Mouse (Mus musculus) G1E (cell line): ENCODE data around the gene Fitm2. TPM values are rescaled to one million over a fixed set of nuclear protein-coding genes. Genes with fewer than 3 reads are reported as not detected.

Experiments
- ATAC-seq: 2 replicates; pipeline ENCODE4 v1.8.0; 2016; ENCODE audit warnings: mild to moderate bottlenecking; ENCODE audit not compliant: insufficient number of reproducible peaks, poor library complexity, low FRiP score, severe bottlenecking; ENCODE audit errors: extremely low read depth
- DNase-seq: peaks from one replicate; pipeline ENCODE4 v3.0.0; 2012; ENCODE audit warnings: low spot score
- H3K27me3 ChIP-seq: 2 replicates; pipeline ENCODE4 v1.6.1; 2012; ENCODE audit warnings: mild to moderate bottlenecking, low read length, inconsistent platforms; ENCODE audit not compliant: insufficient read depth
- H3K36me3 ChIP-seq: replicated peaks from 2 replicates; pipeline ENCODE3; 2012; ENCODE audit warnings: mild to moderate bottlenecking, inconsistent platforms
- H3K4me1 ChIP-seq: 2 replicates; pipeline ENCODE4 v1.6.1; 2012; ENCODE audit warnings: low read depth, low read length, inconsistent platforms, mixed read lengths; ENCODE audit not compliant: insufficient read depth
- H3K4me3 ChIP-seq: 2 replicates; pipeline ENCODE4 v1.5.1; 2012; ENCODE audit warnings: low read depth, mild to moderate bottlenecking, inconsistent platforms, low read length, moderate library complexity, mixed read lengths
- H3K9me3 ChIP-seq: replicated peaks from 2 replicates; pipeline ENCODE4 v1.6.1; 2012; ENCODE audit warnings: inconsistent platforms
- CTCF ChIP-seq: IDR thresholded peaks from 2 replicates; pipeline ENCODE4 v1.5.1; 2012; ENCODE audit warnings: low read depth, low read length, inconsistent platforms, mixed read lengths
- GATA1 ChIP-seq: IDR thresholded peaks from 2 replicates; pipeline ENCODE4 v1.6.1; 2012; ENCODE audit warnings: borderline replicate concordance, low read length, inconsistent platforms, mixed read lengths
- GATA2 ChIP-seq: IDR thresholded peaks from 2 replicates; pipeline ENCODE4 v1.6.1; 2012; ENCODE audit warnings: low read depth, low read length, inconsistent platforms, borderline replicate concordance
- POLR2AphosphoS5 ChIP-seq: IDR thresholded peaks from 2 replicates; pipeline ENCODE4 v1.6.1; 2012; ENCODE audit warnings: low read depth, low read length, inconsistent platforms; ENCODE audit not compliant: insufficient replicate concordance
- TAL1 ChIP-seq: conservative IDR thresholded peaks from 2 replicates; pipeline ENCODE4 v1.6.1; 2012; ENCODE audit warnings: low read depth, low read length, inconsistent platforms, mixed read lengths
- polyA plus RNA-seq: library from polyadenylated mRNA; stranded (reverse); fragments of >175 nt; gene quantifications from 2 replicates; pipeline ENCODE4 v1.2.3, GENCODE M21; 2012
- total RNA-seq, 2 experiments: library from RNA; stranded (forward) in 1 of 2; stranded (reverse) in 1 of 2; fragments of 200-1000 nt in 1 of 2; fragments of >200 nt in 1 of 2; fragmentation: Nextera tagmentation in 1 of 2; gene quantifications; 2 replicates each; pipeline ENCODE4 v1.2.3; 2014 to 2017

Gene Fitm2
- total RNA-seq (2014; fragmentation: Nextera tagmentation) (4.6 and 4.8 TPM in 2 replicates), total RNA-seq (2017) (5.9 and 6.8 TPM in 2 replicates), polyA plus RNA-seq (3.8 and 4.0 TPM in 2 replicates)

DNA sequence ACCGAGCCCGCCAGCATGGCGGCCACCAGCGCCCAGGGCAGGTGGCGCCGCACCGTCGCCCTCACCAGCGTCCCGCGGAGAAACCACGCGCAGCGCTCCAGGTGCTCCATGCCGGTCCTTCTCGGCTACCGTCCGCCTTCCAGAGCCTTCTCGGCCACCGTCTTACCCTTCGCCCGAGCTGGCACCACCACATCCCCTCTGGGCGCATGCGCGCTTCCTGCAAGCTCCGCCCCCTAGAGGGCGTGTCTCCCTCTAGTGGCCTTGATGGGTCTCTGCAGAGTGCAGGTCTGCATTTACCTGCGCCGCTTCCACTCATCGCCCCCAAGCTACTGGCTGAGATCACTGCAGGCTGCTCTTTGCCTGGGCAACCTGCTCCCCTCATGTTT, at the start of gene Fitm2:
Gene Fitm2, minus strand, starts transcription at position 164 of the 386 bp plus-strand sequence.
- no peaks in the 10 kb centered on the region for H3K27me3 ChIP-seq
- peak within 1 kb of the TSS; percentile 81 for H3K4me3 ChIP-seq
- H3K9me3 ChIP-seq = no peaks in the 10 kb centered on the region
- ATAC-seq = peak; percentile 90
- H3K36me3 ChIP-seq = peaks cover 31% of the 10 kb centered on the region
- DNase-seq = peak; percentile 97
- TF ChIP-seq POLR2AphosphoS5 (no peak), CTCF (peak; percentile 83)
- H3K4me1 ChIP-seq = peaks cover 8% of the 10 kb centered on the region

DNA sequence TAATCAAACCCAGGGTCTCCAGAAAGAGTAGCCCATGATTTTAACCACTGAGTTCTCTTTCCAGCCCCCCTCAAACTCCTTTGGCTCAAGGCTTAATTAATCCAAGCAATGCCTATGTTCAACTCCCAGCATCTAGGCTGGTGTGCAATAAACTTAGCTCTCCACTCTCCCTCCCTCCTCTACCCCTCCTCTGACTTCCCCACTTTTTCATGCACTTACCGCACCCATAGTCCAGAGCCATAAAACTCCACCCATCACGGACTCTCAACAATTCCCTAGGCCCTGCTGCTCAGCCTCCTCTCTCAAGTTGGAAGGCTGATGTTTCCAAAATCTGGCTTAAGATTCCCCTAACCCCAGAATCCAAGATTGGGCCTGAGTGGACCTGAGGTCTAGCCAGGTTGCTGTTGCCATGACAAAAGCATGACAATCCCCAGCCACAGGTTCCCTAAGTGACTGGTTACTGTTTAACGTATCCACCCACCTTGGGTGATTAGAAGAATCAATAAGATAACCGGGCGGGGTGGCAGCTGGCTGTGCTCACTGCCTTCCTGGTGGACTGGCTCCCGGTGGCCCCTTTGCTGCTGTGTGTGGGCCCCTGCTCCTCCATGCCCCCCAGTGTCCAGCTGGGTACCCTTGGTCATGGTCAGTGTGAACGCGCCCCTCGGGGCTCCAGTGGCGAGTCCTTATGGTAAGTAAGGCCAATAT, 34.0 kb upstream of the Fitm2 start, which contains the start of gene Hnf4a:
Gene Hnf4a, plus strand, starts transcription at position 509 of the 705 bp plus-strand sequence.
- Histone ChIP-seq H3K36me3 (no peaks in the 10 kb centered on the region), H3K27me3 (no peaks in the 10 kb centered on the region), H3K4me3 (no peak within 1 kb of the TSS), H3K4me1 (no peaks in the 10 kb centered on the region), H3K9me3 (no peaks in the 10 kb centered on the region)
- no peak for ATAC-seq
- TF ChIP-seq TAL1 = no peak
- no peak for TF ChIP-seq CTCF
- TF ChIP-seq GATA2 = no peak
- TF ChIP-seq POLR2AphosphoS5 = no peak
- no peak for TF ChIP-seq GATA1
- DNase-seq = no peak

DNA sequence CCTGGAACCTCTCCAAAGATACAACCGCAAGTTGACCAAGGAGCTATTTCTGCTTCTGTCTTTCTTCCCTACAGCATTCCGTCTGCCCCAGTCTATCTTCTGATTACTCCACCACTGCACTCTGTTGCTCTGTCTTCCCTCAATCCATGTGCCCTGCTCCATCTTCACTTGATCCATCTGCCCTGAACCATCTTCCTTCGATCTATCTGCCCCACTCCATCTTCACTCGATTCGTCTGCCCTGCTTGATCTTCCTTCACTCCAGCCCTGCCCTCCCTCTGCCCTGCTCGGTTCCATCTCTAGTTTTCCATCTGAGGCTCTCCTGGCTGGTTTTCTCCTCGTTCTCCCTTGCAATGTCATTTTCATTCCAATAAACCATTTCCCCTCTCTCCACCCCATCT, 30.8 kb upstream of the Fitm2 start:
- Histone ChIP-seq H3K27me3 (no peaks in the 10 kb centered on the region), H3K4me3 (no peak overlapping the region)
- no peak for ATAC-seq

DNA sequence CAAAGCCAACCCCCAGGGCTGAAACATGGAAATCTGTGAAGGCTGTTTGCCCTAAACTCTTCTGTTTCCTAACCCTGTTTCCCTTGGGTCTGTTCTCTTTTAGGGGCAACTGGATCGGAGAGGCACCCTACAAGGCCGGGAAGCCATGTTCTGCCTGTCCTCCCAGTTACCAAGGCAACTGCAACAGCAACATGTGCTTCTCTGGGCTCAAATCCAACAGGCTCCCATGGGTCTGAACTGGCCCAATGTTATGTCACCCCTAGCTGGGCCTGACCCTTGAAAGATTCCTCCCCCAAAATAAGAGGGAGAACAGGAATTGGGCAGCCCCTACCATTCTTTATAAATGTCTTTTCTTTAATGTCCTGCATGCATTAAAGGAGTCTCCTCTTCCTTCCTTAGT, 29.8 kb upstream of the Fitm2 start:
- no peaks in the 10 kb centered on the region for H3K4me1 ChIP-seq
- H3K36me3 ChIP-seq = no peaks in the 10 kb centered on the region
- ATAC-seq = no peak
- H3K4me3 ChIP-seq = no peak overlapping the region
- no peak for DNase-seq
- no peak for TF ChIP-seq POLR2AphosphoS5
- no peak for TF ChIP-seq GATA2
- H3K9me3 ChIP-seq = no peaks in the 10 kb centered on the region
- no peaks in the 10 kb centered on the region for H3K27me3 ChIP-seq

More for the DNA sequence above, 30.8 kb upstream of the Fitm2 start:
- no peak for DNase-seq
- TF ChIP-seq GATA1 (no peak), CTCF (no peak), POLR2AphosphoS5 (no peak), TAL1 (no peak), GATA2 (no peak)
- no peaks in the 10 kb centered on the region for H3K4me1 ChIP-seq
- H3K9me3 ChIP-seq = no peaks in the 10 kb centered on the region
- no peaks in the 10 kb centered on the region for H3K36me3 ChIP-seq

DNA sequence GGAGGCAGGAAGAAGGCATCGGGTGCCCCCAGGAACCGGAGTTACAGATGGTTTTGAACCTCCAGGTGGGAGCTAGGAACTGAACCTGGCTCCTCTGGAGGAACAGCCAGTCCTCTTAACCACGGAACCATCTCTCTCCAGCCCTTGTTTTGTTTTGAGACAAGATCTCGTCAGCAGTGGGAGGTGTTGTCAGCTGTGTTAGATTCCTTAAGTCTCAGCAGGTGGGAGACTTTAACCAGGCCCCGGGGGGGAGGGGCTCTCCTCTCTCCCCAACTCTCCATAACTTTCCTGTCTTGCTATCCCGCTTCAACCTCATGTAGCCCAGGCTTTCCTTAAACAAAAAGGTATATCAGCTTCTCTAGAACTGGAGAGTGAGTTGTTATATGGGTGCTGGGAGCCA, 22.0 kb upstream of the Fitm2 start:
- DNase-seq = no peak
- TF ChIP-seq CTCF (no peak), TAL1 (no peak), GATA2 (no peak), POLR2AphosphoS5 (no peak), GATA1 (no peak)
- no peaks in the 10 kb centered on the region for H3K4me1 ChIP-seq
- H3K4me3 ChIP-seq = no peak overlapping the region
- H3K36me3 ChIP-seq = no peaks in the 10 kb centered on the region
- peaks cover 10% of the 10 kb centered on the region; the same call in 1 of the 2 replicates for H3K27me3 ChIP-seq
- no peaks in the 10 kb centered on the region for H3K9me3 ChIP-seq
- no peak for ATAC-seq

DNA sequence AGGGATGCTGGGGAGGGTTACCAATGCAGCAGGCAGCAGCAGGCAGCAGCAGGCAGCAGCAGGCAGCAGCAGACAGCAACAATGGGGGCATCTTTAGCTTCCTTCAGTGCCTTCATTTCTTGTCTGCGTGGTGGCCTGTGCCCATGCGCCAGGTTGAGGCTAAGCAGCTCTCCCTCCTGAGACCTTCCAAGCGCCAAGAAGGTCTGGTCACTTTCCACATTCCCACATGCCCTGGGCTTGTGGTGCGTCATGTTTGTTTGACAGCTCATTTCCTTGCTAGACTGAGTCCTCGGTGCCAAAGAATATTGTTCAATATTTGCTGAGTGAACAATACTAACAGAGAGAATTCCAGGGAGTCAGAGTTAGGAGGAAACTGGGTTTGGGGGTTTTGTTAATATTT, 21.5 kb upstream of the Fitm2 start:
- Histone ChIP-seq H3K9me3 (no peaks in the 10 kb centered on the region), H3K4me1 (no peaks in the 10 kb centered on the region), H3K4me3 (no peak overlapping the region), H3K27me3 (peaks cover 10% of the 10 kb centered on the region; the same call in 1 of the 2 replicates), H3K36me3 (no peaks in the 10 kb centered on the region)
- DNase-seq (no peak), ATAC-seq (no peak)
- no peak for TF ChIP-seq CTCF
- no peak for TF ChIP-seq POLR2AphosphoS5
- TF ChIP-seq TAL1 = no peak
- no peak for TF ChIP-seq GATA2
- no peak for TF ChIP-seq GATA1
